Mouse (Mus musculus) hindbrain, postnatal 0 days (tissue): ENCODE results near the gene Arntl2. TPM values are rescaled to one million over a fixed set of nuclear protein-coding genes. Genes with fewer than 3 reads are reported as not detected.
"Not testable (repeated sequence)": the region's sequence is repeated elsewhere in the genome, so short reads cannot be mapped to it uniquely, and the experiment has no call there.

Source experiments
- ATAC-seq: fragments of 200-750 bp; cut with Nextera tagmentation; 2 replicates; pipeline ENCODE4 v1.8.0; 2017; ENCODE audit warnings: mild to moderate bottlenecking, moderate TSS enrichment, moderate library complexity
- DNase-seq: peaks from one replicate; pipeline ENCODE4 v3.0.0-alpha.2; 2015; ENCODE audit warnings: low spot score
- H3K27ac ChIP-seq: fragments of 300-500 bp; sonication (generic); 2 replicates; pipeline ENCODE4 v1.5.1; 2014; ENCODE audit warnings: mild to moderate bottlenecking
- H3K27me3 ChIP-seq: fragments of 300-500 bp; sonication (generic); 2 replicates; pipeline ENCODE4 v1.6.1; 2014; ENCODE audit warnings: low read length, mixed read lengths; ENCODE audit not compliant: insufficient read depth
- H3K36me3 ChIP-seq: fragments of 300-500 bp; sonication (generic); 2 replicates; pipeline ENCODE4 v1.6.1; 2014; ENCODE audit warnings: low read length, mixed read lengths; ENCODE audit not compliant: insufficient read depth
- H3K4me1 ChIP-seq: fragments of 300-500 bp; sonication (generic); 2 replicates; pipeline ENCODE4 v1.6.1; 2014; ENCODE audit warnings: antibody characterized with exemption, low read length, mixed read lengths; ENCODE audit not compliant: insufficient read depth
- H3K4me2 ChIP-seq: fragments of 300-500 bp; sonication (generic); 2 replicates; pipeline ENCODE4 v1.6.1; 2014; ENCODE audit warnings: low read depth, mild to moderate bottlenecking, low read length, moderate library complexity, mixed read lengths
- H3K4me3 ChIP-seq: fragments of 300-500 bp; sonication (generic); 2 replicates; pipeline ENCODE4 v1.5.1; 2014; ENCODE audit warnings: low read length
- H3K9ac ChIP-seq: fragments of 300-500 bp; sonication (generic); replicated peaks from 2 replicates; pipeline ENCODE4 v1.6.1; 2014; ENCODE audit warnings: mild to moderate bottlenecking, low read length, moderate library complexity, mixed read lengths
- H3K9me3 ChIP-seq: fragments of 300-500 bp; sonication (generic); 2 replicates; pipeline ENCODE4 v1.6.1; 2016; ENCODE audit warnings: low read length, mixed read lengths
- CTCF ChIP-seq: IDR thresholded peaks from 2 replicates; pipeline ENCODE4 v1.5.1; 2016; ENCODE audit warnings: antibody characterized with exemption, control low read depth, low read depth
- WGBS: fragments of 180-500 bp; shearing (Covaris S2); extraction: QIAGEN DNeasy Blood & Tissue Kit; methylation state at CpG from one replicate; pipeline ENCODE4 v1.1.7; 2014; 5-methylcytosine and 5-hydroxymethylcytosine counted together
- polyA plus RNA-seq: library from polyadenylated mRNA; unstranded; fragments of >200 nt; fragmentation: Nextera tagmentation; extraction: Ambion mirVana; gene quantifications from 2 replicates; pipeline ENCODE4 v1.2.1, GENCODE M21; 2015
- total RNA-seq: library from RNA; depleted of rRNA; stranded (reverse); fragments of >200 nt; gene quantifications from 2 replicates; pipeline ENCODE4 v1.2.3, GENCODE M21; 2014

Arntl2 gene
- total and polyA plus RNA-seq, 2 experiments from 2014 or later: 3.9 to 4.1 TPM

DNA sequence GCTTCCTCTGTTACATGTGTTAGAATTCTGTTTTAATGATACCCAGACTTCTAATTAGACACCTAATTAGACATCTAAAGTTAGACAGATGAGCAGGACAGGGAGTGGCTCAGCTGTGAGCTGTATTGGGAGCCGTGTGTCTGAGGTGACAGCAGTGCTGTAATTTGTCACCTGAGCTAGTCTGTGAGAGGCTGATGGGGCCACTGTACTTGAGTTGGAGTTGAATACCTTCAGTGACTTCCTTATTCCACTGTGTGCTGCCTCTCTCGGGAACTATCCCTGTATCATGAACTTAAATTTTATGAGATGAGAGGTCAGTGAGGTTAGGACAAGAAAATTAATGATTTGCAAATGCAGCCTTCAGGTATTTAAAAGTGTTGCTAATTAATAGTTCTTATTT is 31.3 kb upstream of the Arntl2 start:
- Histone ChIP-seq H3K4me2 (no peak overlapping the region), H3K27ac (no peak overlapping the region), H3K4me1 (no peaks in the 10 kb centered on the region), H3K9ac (no peak overlapping the region), H3K27me3 (no peaks in the 10 kb centered on the region), H3K4me3 (no peak overlapping the region), H3K36me3 (peaks cover 14% of the 10 kb centered on the region), H3K9me3 (no peaks in the 10 kb centered on the region)
- ATAC-seq: no peak
- DNase-seq: no peak
- no peak for TF ChIP-seq CTCF
- WGBS: 80% methylated on average over 2 of the region's 2 CpGs

DNA sequence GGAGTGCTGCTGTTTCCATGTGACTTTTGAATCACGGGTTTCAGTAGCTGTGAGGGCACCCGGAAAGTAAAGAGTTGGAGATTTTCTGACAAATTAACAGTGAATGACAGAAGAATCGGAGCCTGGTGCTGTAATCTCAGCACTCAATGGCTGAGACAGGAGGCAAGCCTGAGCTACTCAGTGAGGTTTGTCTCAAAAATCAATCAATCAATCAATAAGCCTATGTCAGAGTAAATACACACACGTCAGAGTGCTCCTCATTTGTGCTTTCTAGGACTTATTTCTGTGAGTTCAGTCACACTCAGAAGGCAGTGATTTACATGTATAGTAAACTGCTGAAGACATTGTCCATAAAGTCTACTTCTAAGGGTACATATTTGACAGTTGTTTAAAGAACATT is 30.6 kb upstream of the Arntl2 start:
- no peaks in the 10 kb centered on the region for H3K4me1 ChIP-seq
- H3K9me3 ChIP-seq: no peaks in the 10 kb centered on the region
- H3K36me3 ChIP-seq: peaks cover 15% of the 10 kb centered on the region
- DNase-seq (no peak), ATAC-seq (no peak)
- no peak overlapping the region for H3K27ac ChIP-seq
- H3K4me2 ChIP-seq: no peak overlapping the region
- H3K4me3 ChIP-seq: no peak overlapping the region
- no peak overlapping the region for H3K9ac ChIP-seq
- no peak for TF ChIP-seq CTCF
- 87% methylated on average over 4 of the region's 4 CpGs for WGBS
- H3K27me3 ChIP-seq: no peaks in the 10 kb centered on the region

DNA sequence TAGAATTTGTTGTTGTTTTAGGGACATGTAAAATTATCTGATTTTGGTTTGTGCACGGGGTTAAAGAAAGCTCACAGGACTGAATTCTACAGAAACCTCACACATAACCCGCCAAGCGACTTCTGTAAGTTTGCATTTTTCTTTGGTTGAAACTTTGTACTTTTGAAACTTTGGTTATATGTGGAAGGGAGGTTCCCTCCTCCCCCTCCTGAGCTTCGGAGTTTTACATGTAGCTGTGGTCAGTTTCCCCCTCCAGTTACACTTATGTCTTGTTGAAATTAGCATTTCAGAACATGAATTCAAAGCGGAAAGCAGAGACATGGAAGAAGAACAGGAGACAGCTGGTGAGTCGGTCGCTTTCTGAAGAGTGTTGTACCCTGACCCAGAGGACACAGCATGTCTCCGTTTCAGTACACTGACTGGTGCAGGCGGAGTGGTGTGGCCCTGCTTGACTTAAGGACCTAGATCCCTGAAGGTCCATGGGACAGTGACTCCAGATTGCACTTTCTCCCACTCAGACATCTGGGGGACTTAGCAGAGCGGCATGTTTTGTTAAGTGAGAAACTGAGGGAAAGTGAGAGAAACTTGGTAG is 26.9 kb upstream of the Arntl2 start:
- WGBS: 91% methylated on average over 10 of the region's 10 CpGs
- no peak overlapping the region for H3K9ac ChIP-seq
- no peaks in the 10 kb centered on the region for H3K27me3 ChIP-seq
- peaks cover 21% of the 10 kb centered on the region for H3K36me3 ChIP-seq
- no peak overlapping the region for H3K27ac ChIP-seq
- no peak for TF ChIP-seq CTCF
- DNase-seq: no peak
- no peak for ATAC-seq
- no peaks in the 10 kb centered on the region for H3K4me1 ChIP-seq
- H3K4me3 ChIP-seq: no peak overlapping the region
- no peak overlapping the region for H3K4me2 ChIP-seq
- no peaks in the 10 kb centered on the region for H3K9me3 ChIP-seq

DNA sequence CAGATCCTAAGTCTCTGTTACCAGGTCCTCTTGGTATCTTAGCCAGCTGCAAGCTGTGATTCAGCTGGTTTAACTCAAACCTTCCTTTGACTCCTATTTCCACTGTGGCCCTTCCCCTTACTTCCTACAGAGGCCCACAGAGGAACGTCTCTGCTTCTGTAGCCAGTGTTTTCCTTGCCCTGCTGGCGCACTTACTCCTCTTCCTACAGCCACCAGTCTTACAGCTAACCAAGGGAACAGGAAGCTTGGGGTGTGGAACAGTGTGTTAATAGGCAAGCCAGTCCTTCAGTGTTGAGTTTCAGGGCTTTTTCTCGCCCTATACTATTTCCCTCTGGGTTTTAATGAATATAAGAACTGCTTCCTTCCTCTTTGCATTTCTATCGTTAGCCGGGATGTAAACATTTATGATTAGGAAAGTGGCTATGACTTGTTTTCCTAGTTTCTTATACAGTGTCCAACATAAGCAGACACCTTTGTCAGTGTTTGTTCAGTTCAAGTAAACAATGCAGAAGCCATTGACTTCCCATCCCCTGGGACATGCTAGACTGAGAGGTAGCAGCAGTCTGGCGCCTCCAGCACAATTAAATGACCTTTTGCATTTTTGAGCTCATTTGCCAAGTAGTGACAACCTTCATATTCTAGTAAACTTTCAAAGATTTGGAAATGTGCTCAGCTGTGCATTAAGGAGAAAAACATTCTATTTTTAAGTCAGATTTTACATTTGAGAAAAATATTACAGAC is 25.7 kb upstream of the Arntl2 start:
- Histone ChIP-seq H3K27ac (no peak overlapping the region), H3K4me1 (no peaks in the 10 kb centered on the region), H3K9me3 (no peaks in the 10 kb centered on the region), H3K4me2 (no peak overlapping the region), H3K9ac (no peak overlapping the region), H3K36me3 (peaks cover 21% of the 10 kb centered on the region), H3K27me3 (no peaks in the 10 kb centered on the region), H3K4me3 (no peak overlapping the region)
- 74% methylated on average over 6 of the region's 6 CpGs for WGBS
- no peak for TF ChIP-seq CTCF
- ATAC-seq: no peak
- DNase-seq: no peak

DNA sequence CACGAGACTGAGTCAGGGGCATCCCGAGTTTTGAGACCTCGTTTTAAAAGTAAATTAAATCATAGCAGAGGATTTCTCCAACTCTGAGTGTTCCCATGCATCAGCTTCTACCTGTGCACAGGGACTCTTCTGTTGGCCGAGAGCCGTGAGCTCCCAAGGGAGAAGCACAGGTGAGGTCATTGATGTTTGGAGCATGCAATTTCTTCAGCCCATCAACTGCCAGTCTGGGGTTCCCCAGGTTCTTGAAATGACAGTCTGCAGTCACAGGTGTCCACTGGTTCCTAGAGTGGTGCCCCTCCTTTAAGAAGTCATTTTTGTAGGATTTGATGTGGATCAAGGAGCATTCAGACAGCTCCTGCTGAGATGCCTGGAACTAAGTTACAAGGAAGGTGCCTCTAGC is 25.0 kb upstream of the Arntl2 start:
- TF ChIP-seq CTCF: no peak
- Histone ChIP-seq H3K9ac (no peak overlapping the region), H3K9me3 (no peaks in the 10 kb centered on the region), H3K4me3 (no peak overlapping the region), H3K4me2 (no peak overlapping the region), H3K36me3 (peaks cover 21% of the 10 kb centered on the region), H3K27ac (no peak overlapping the region), H3K4me1 (no peaks in the 10 kb centered on the region), H3K27me3 (no peaks in the 10 kb centered on the region)
- WGBS: 90% methylated on average over 5 of the region's 5 CpGs
- no peak for DNase-seq
- ATAC-seq: no peak

DNA sequence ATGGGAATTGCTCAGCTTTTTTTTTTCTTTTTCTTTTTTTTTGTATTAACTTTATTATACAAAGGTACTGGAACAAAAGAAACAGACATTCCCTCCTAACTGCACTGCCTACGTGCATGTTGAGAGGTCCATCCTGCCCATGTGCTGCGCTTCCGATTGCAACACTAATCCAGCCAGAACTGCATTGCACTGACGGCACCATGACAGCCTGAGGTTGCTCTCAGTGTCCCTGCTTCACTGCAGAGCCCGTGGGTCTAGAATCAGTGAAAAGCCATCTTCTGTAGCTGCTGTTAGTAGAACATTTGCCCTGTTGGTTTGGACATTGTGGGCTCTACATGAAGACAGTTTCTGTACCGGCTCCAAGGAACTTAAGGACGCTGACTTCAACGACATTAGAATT is 20.0 kb upstream of the Arntl2 start:
- not testable (repeated sequence) for DNase-seq, H3K9me3 ChIP-seq, H3K36me3 ChIP-seq, H3K4me2 ChIP-seq, H3K4me1 ChIP-seq, H3K27ac ChIP-seq, H3K27me3 ChIP-seq, H3K4me3 ChIP-seq, ATAC-seq, H3K9ac ChIP-seq
- 79% methylated on average over 8 of the region's 8 CpGs for WGBS
